Mouse (Mus musculus): ENCODE results near the gene 2010106E10Rik. TPM values are rescaled to one million over a fixed set of nuclear protein-coding genes. Genes with fewer than 3 reads are reported as not detected.

2010106E10Rik gene
- not detected in 2 replicates for polyA plus RNA-seq (2012)

GRCm38 (mm10) chrX:112494974-112495373 is at the start of gene 2010106E10Rik:
2010106E10Rik (plus strand) TSS chrX:112495274.
- TF ChIP-seq GATA1 (IDR thresholded peaks at IDR 0.05; ENCODE audit: low read length) (no peak), TAL1 (IDR thresholded peaks at IDR 0.05; ENCODE audit: low read length) (no peak)
- H3K4me3 ChIP-seq (replicated peaks): no peak within 1 kb of the TSS

GRCm38 (mm10) chrX:112505651-112506050 is 10.6 kb downstream of the 2010106E10Rik start:
- Histone ChIP-seq H3K4me3 (replicated peaks) (no peak overlapping the region), H3K36me3 (ENCODE audit: control insufficient read depth) (no peaks in the 10 kb centered on the region), H3K4me1 (ENCODE audit: control insufficient read depth) (no peaks in the 10 kb centered on the region), H3K27me3 (ENCODE audit: control insufficient read depth) (no peaks in the 10 kb centered on the region), H3K9me3 (ENCODE audit: control insufficient read depth, low read length) (no peaks in the 10 kb centered on the region)
- TF ChIP-seq TAL1 (IDR thresholded peaks at IDR 0.05; ENCODE audit: low read length): no peak

More at GRCm38 (mm10) chrX:112494974-112495373, at the start of gene 2010106E10Rik:
- H3K36me3 ChIP-seq (ENCODE audit: control insufficient read depth): no peaks in the 10 kb centered on the region
- no peaks in the 10 kb centered on the region for H3K27me3 ChIP-seq (ENCODE audit: control insufficient read depth)
- H3K4me1 ChIP-seq (ENCODE audit: control insufficient read depth): no peaks in the 10 kb centered on the region
- H3K9me3 ChIP-seq (ENCODE audit: control insufficient read depth, low read length): no peaks in the 10 kb centered on the region

- no peaks in the 10 kb centered on the region for H3K4me1 ChIP-seq (ENCODE audit: control insufficient read depth)
- H3K4me3 ChIP-seq (replicated peaks): no peak overlapping the region
- H3K9me3 ChIP-seq (ENCODE audit: control insufficient read depth, low read length): no peaks in the 10 kb centered on the region
- H3K27me3 ChIP-seq (ENCODE audit: control insufficient read depth): no peaks in the 10 kb centered on the region
- TF ChIP-seq TAL1 (IDR thresholded peaks at IDR 0.05; ENCODE audit: low read length) (no peak), GATA1 (IDR thresholded peaks at IDR 0.05; ENCODE audit: low read length) (no peak)
- no peaks in the 10 kb centered on the region for H3K36me3 ChIP-seq (ENCODE audit: control insufficient read depth)
Observed at GRCm38 (mm10) chrX:112524755-112525154, 29.7 kb downstream of the 2010106E10Rik start.

GRCm38 (mm10) chrX:112543115-112543514 is 48.0 kb downstream of the 2010106E10Rik start:
- no peaks in the 10 kb centered on the region for H3K36me3 ChIP-seq (ENCODE audit: control insufficient read depth)
- no peaks in the 10 kb centered on the region for H3K27me3 ChIP-seq (ENCODE audit: control insufficient read depth)
- H3K4me3 ChIP-seq (replicated peaks): no peak overlapping the region
- H3K9me3 ChIP-seq (ENCODE audit: control insufficient read depth, low read length): no peaks in the 10 kb centered on the region
- H3K4me1 ChIP-seq (ENCODE audit: control insufficient read depth): no peaks in the 10 kb centered on the region
- TF ChIP-seq TAL1 (IDR thresholded peaks at IDR 0.05; ENCODE audit: low read length): no peak

- H3K9me3 ChIP-seq (ENCODE audit: control insufficient read depth, low read length): no peaks in the 10 kb centered on the region
- H3K36me3 ChIP-seq (ENCODE audit: control insufficient read depth): no peaks in the 10 kb centered on the region
- H3K4me1 ChIP-seq (ENCODE audit: control insufficient read depth): no peaks in the 10 kb centered on the region
- no peak for TF ChIP-seq GATA1 (IDR thresholded peaks at IDR 0.05; ENCODE audit: low read length)
- no peak for TF ChIP-seq TAL1 (IDR thresholded peaks at IDR 0.05; ENCODE audit: low read length)
- no peak overlapping the region for H3K4me3 ChIP-seq (replicated peaks)
- no peaks in the 10 kb centered on the region for H3K27me3 ChIP-seq (ENCODE audit: control insufficient read depth)
Observed at GRCm38 (mm10) chrX:112567716-112568115, 72.6 kb downstream of the 2010106E10Rik start.

- Histone ChIP-seq H3K36me3 (ENCODE audit: control insufficient read depth) (no peaks in the 10 kb centered on the region), H3K9me3 (ENCODE audit: control insufficient read depth, low read length) (peaks cover 13% of the 10 kb centered on the region), H3K4me1 (ENCODE audit: control insufficient read depth) (no peaks in the 10 kb centered on the region), H3K4me3 (replicated peaks) (peak within 1 kb of the TSS; percentile 41), H3K27me3 (ENCODE audit: control insufficient read depth) (peaks cover 25% of the 10 kb centered on the region)
- TF ChIP-seq TAL1 (IDR thresholded peaks at IDR 0.05; ENCODE audit: low read length): no peak
- TF ChIP-seq GATA1 (IDR thresholded peaks at IDR 0.05; ENCODE audit: low read length): no peak
Observed at GRCm38 (mm10) chrX:112600511-112601305, 105.6 kb downstream of the 2010106E10Rik start, which contains the start of gene Zfp711. Zfp711 (plus strand) TSS chrX:112600526.

- H3K4me3 ChIP-seq (replicated peaks): peak overlapping the region; percentile 37
- TF ChIP-seq GATA1 (IDR thresholded peaks at IDR 0.05; ENCODE audit: low read length) (no peak), TAL1 (IDR thresholded peaks at IDR 0.05; ENCODE audit: low read length) (no peak)
- peaks cover 13% of the 10 kb centered on the region for H3K9me3 ChIP-seq (ENCODE audit: control insufficient read depth, low read length)
- H3K27me3 ChIP-seq (ENCODE audit: control insufficient read depth): peaks cover 25% of the 10 kb centered on the region
- no peaks in the 10 kb centered on the region for H3K36me3 ChIP-seq (ENCODE audit: control insufficient read depth)
- H3K4me1 ChIP-seq (ENCODE audit: control insufficient read depth): no peaks in the 10 kb centered on the region
Observed at GRCm38 (mm10) chrX:112601306-112602120, 106.4 kb downstream of the 2010106E10Rik start.

Other genes starting within 250 kb of the 2010106E10Rik start
- 0.14 and 0.23 TPM in 2 replicates for gene Apool, start 183.9 kb upstream of the 2010106E10Rik start, polyA plus RNA-seq (2012)
- not detected in 2 replicates for gene Satl1, start 88.5 kb upstream of the 2010106E10Rik start, polyA plus RNA-seq (2012)
- gene Zfp711, start 105.3 kb downstream of the 2010106E10Rik start, polyA plus RNA-seq (2012): not detected in 2 replicates
- 0.01 TPM in 1 of 2 replicates, not detected in the other for gene Pof1b, start 203.4 kb downstream of the 2010106E10Rik start, polyA plus RNA-seq (2012)

All from erythroblast, embryonic 14.5 days (primary cell).